Mouse (Mus musculus) CD4-positive, CD25-positive, alpha-beta regulatory T cell, adult 4 months (primary cell): ENCODE data around the gene Fcrl1. TPM values are rescaled to one million over a fixed set of nuclear protein-coding genes. Genes with fewer than 3 reads are reported as not detected.
"Not testable (repeated sequence)": the region's sequence is repeated elsewhere in the genome, so short reads cannot be mapped to it uniquely, and the experiment has no call there.

ENCODE experiments used
- ATAC-seq: one replicate; pipeline ENCODE4 v1.8.0; 2017
- polyA plus RNA-seq, 2 experiments: library from polyadenylated mRNA; unstranded; fragments of 100-300 nt; shearing (Covaris generic); gene quantifications; one replicate each; pipeline ENCODE4 v1.2.1; 2017

Gene Fcrl1
- 10 to 100 TPM; 46.0 to 62.3 TPM for polyA plus RNA-seq

GRCm38 (mm10) chr3:87376195-87377165 is at the start of gene Fcrl1:
TSS of gene Fcrl1 (plus strand) at chr3:87376387.
- ATAC-seq = peak; percentile 74

- no peak for ATAC-seq
Measured at GRCm38 (mm10) chr3:87337899-87338298, 38.3 kb upstream of the Fcrl1 start.

GRCm38 (mm10) chr3:87350992-87351391 is 25.2 kb upstream of the Fcrl1 start:
- ATAC-seq = not testable (repeated sequence)

- ATAC-seq = no peak
Measured at GRCm38 (mm10) chr3:87357581-87357980, 18.6 kb upstream of the Fcrl1 start, which contains the start of gene Cd5l. TSS of gene Cd5l (plus strand) at chr3:87357881.

GRCm38 (mm10) chr3:87359215-87359614 is 17.0 kb upstream of the Fcrl1 start:
- no peak for ATAC-seq

GRCm38 (mm10) chr3:87360466-87360865 is 15.7 kb upstream of the Fcrl1 start:
- no peak for ATAC-seq

GRCm38 (mm10) chr3:87365691-87366090 is 10.5 kb upstream of the Fcrl1 start:
- no peak for ATAC-seq

- ATAC-seq = no peak
Measured at GRCm38 (mm10) chr3:87367511-87367910, 8.7 kb upstream of the Fcrl1 start.

GRCm38 (mm10) chr3:87369181-87369580 is 7.0 kb upstream of the Fcrl1 start:
- no peak for ATAC-seq

- no peak for ATAC-seq
Measured at GRCm38 (mm10) chr3:87377228-87377627, 1.0 kb downstream of the Fcrl1 start.

- ATAC-seq = peak; percentile 25
Measured at GRCm38 (mm10) chr3:87377719-87378118, 1.5 kb downstream of the Fcrl1 start.

- ATAC-seq = not testable (repeated sequence)
Measured at GRCm38 (mm10) chr3:87379641-87380315, 3.6 kb downstream of the Fcrl1 start.

- no peak for ATAC-seq
Measured at GRCm38 (mm10) chr3:87381806-87382712, 5.9 kb downstream of the Fcrl1 start.

- ATAC-seq = peak; percentile 69
Measured at GRCm38 (mm10) chr3:87383308-87383707, 7.1 kb downstream of the Fcrl1 start.

GRCm38 (mm10) chr3:87385105-87385504 is 8.9 kb downstream of the Fcrl1 start:
- peak; percentile 45 for ATAC-seq

GRCm38 (mm10) chr3:87390935-87391334 is 14.7 kb downstream of the Fcrl1 start:
- ATAC-seq = no peak

- no peak for ATAC-seq
Measured at GRCm38 (mm10) chr3:87398809-87399208, 22.6 kb downstream of the Fcrl1 start.

GRCm38 (mm10) chr3:87399906-87400305 is 23.7 kb downstream of the Fcrl1 start:
- ATAC-seq = no peak

GRCm38 (mm10) chr3:87401321-87401720 is 25.1 kb downstream of the Fcrl1 start:
- peak; percentile 65 for ATAC-seq

- peak; percentile 82 for ATAC-seq
Measured at GRCm38 (mm10) chr3:87408171-87408570, 32.0 kb downstream of the Fcrl1 start.

- no peak for ATAC-seq
Measured at GRCm38 (mm10) chr3:87409196-87409935, 33.2 kb downstream of the Fcrl1 start.

GRCm38 (mm10) chr3:87410605-87411004 is 34.4 kb downstream of the Fcrl1 start:
- no peak for ATAC-seq
